ENCODE assay signal across 8 mouse cellular contexts in the genomic region with DNA sequence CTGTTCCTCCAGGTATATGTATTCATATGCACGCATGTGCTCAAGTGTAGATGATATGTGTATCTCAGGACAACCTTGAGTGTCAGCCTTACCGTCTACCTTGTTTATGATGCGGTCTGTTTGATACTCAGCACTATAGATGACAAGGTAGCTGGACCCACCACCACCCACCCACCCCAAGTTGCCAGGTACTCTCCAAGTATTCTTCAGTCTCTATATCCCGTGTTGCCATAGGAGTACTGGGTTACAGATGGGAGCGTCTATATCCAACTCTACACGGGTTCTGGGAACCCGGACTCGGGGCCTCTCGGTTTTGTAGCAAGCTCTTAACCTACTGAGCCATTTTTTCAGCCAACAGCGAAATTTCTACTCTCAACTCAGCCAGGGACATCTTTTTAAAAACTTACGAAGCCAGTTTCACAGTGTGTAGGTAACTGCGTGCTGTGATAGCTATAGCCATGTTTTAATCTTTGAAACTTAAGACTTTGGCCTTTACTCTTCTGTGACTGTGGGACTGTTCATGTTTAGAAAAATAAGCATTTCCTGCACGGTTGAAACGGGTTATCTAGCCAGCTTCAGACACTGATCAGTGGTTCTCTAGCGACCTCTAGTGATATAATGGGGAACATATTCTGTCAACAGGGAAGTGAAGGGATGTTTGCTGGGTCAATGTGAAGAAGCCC.
DNase-seq lines count a peak whose midpoint lies in the region; ATAC-seq and TF ChIP-seq lines count a peak whose summit lies in the region.

No protein-coding gene starts in this region.

- 53% methylated on average over 15 of the region's 15 CpGs for WGBS in forebrain, embryonic 10.5 days
- WGBS in lung, embryonic 14.5 days = 41% methylated on average over 15 of the region's 15 CpGs

- H3K27ac ChIP-seq in forebrain, embryonic 10.5 days = no peak overlapping the region
- H3K27ac ChIP-seq in lung, embryonic 14.5 days (ENCODE audit: low read depth) = no peak overlapping the region

- no peak overlapping the region for H3K4me3 ChIP-seq in forebrain, embryonic 10.5 days
- no peak overlapping the region for H3K4me3 ChIP-seq in lung, embryonic 14.5 days (ENCODE audit: low read depth, low read length)

- H3K9ac ChIP-seq in lung, embryonic 14.5 days = no peak overlapping the region

- peak; percentile 41 for DNase-seq in adrenal gland, postnatal 10 days
- no peak for DNase-seq in adrenal gland, adult 8-10 months
- peak; percentile 75 for DNase-seq in thymus, postnatal 0 days (ENCODE audit: low spot score)
- no peak for DNase-seq in thymus, postnatal 36 days
- DNase-seq in forebrain, embryonic 10.5 days (ENCODE audit: extremely low spot score, low spot score) = peak; percentile 20
- peak; percentile 88 for DNase-seq in hindlimb bud, embryonic 11.5 days (ENCODE audit: extremely low spot score, low read depth, low spot score)
- DNase-seq in lung, embryonic 14.5 days = peak; percentile 94
- DNase-seq in skeletal muscle tissue, adult 2 months (ENCODE audit: low read depth, low spot score) = peak; percentile 42

- H3K27me3 ChIP-seq in forebrain, embryonic 10.5 days (ENCODE audit: poor library complexity, severe bottlenecking) = no peaks in the 10 kb centered on the region
- no peaks in the 10 kb centered on the region for H3K27me3 ChIP-seq in lung, embryonic 14.5 days (ENCODE audit: insufficient read depth, low read length)

- peak; percentile 85 for ATAC-seq in lung, embryonic 14.5 days (ENCODE audit: insufficient read depth)

- H3K36me3 ChIP-seq in forebrain, embryonic 10.5 days (replicated peaks) = no peaks in the 10 kb centered on the region
- H3K36me3 ChIP-seq in lung, embryonic 14.5 days (ENCODE audit: insufficient read depth) = no peaks in the 10 kb centered on the region

- H3K9me3 ChIP-seq in forebrain, embryonic 10.5 days = no peaks in the 10 kb centered on the region
- no peaks in the 10 kb centered on the region for H3K9me3 ChIP-seq in lung, embryonic 14.5 days (ENCODE audit: low read depth, low read length)

- 0 out of 2 replicates have a peak, but pooled peaks cover 3% of the 10 kb centered on the region for H3K4me1 ChIP-seq in forebrain, embryonic 10.5 days
- no peaks in the 10 kb centered on the region for H3K4me1 ChIP-seq in lung, embryonic 14.5 days (ENCODE audit: insufficient read depth)

- H3K4me2 ChIP-seq in lung, embryonic 14.5 days = peak overlapping the region; percentile 13; the same call in 1 of the 2 replicates

- TF ChIP-seq CTCF in lung, embryonic 14.5 days (IDR thresholded peaks at IDR 0.05; ENCODE audit: low read depth) = peak; percentile 89

Comparison
In these comparisons a context has a peak if more than half of its experiments do, and no peak if none do; other contexts are left out.
1. DNase-seq: peak in adrenal gland, postnatal 10 days (single experiment), thymus, postnatal 0 days (single experiment), forebrain, embryonic 10.5 days (single experiment), hindlimb bud, embryonic 11.5 days (single experiment), lung, embryonic 14.5 days (single experiment) and skeletal muscle tissue, adult 2 months (single experiment); none in adrenal gland, adult 8-10 months (single experiment) and thymus, postnatal 36 days (0 of 2).